Mouse (Mus musculus) liver, adult 2 months (tissue): ENCODE data around the gene Hist1h2ak.
"Not testable (repeated sequence)": the region's sequence is repeated elsewhere in the genome, so short reads cannot be mapped to it uniquely, and the experiment has no call there.

Experiments used
- CTCF ChIP-seq: fragments of 200-500 bp; IDR thresholded peaks from 2 replicates; pipeline ENCODE4 v1.5.1; 2011; ENCODE audit warnings: low read depth, low read length, control low read depth
- POLR2A ChIP-seq: fragments of 200-500 bp; IDR thresholded peaks from 2 replicates; pipeline ENCODE4 v1.6.1; 2011; ENCODE audit warnings: low read length, control low read depth; ENCODE audit not compliant: insufficient read depth; ENCODE audit errors: extremely low read depth

- peak; percentile 64; the same call in 1 of the 2 replicates for TF ChIP-seq POLR2A
- TF ChIP-seq CTCF = not testable (repeated sequence)
Measured at GRCm38 (mm10) chr13:21750159-21751017, 3.2 kb downstream of the Hist1h2ak start, which contains the start of gene Hist1h4k.
